Mouse (Mus musculus) cerebellum, adult 18-20 months (tissue): ENCODE results near the gene Speer4a.
"Not testable (repeated sequence)": the region's sequence is repeated elsewhere in the genome, so short reads cannot be mapped to it uniquely, and the experiment has no call there.

Source experiments
- DNase-seq, 2 experiments: peaks; one replicate each; pipeline ENCODE4 v3.0.0; 2021

Gene Speer4a

DNA sequence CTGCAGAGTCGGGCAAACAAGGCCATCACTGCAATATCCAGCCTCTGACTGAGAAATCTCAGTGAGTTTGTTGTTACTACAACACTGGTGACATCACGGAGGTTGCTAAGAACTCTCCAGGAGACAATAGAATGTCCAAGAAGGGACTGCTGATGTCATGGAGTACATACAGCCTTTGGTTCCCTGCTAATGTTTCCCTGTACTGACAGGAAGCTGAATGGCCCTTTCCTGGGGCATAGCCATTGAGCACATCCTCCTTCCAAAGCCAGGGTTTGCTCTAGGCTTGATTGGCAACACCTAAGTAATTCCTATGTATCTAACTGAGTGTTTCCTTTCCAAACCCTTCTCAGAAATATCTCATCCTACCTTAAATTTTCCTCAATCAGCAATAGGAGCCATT is at the start of gene Speer4a:
Gene Speer4a, minus strand, starts transcription at position 101 of the 400 bp plus-strand sequence.
- not testable (repeated sequence) for DNase-seq

DNA sequence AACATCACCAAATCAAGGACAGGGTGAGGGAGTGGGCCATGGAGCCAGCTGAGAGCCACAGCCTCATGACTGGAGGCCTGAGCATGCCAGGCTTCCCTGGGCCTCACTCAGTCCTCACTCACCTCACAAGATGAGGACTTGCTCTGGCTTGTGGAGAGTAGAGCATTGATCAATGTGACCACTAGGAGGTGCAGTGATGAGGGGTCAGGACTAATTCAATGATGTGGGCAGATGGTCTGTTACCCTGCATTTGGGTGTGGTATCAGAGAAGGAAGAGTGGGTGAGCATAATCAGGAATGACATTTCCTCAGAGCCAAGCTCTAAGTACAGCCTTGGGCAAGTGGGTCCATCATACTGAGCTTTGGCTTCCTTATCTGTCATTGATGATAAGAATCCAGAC is 39.7 kb upstream of the Speer4a start:
- DNase-seq: not testable (repeated sequence)

DNA sequence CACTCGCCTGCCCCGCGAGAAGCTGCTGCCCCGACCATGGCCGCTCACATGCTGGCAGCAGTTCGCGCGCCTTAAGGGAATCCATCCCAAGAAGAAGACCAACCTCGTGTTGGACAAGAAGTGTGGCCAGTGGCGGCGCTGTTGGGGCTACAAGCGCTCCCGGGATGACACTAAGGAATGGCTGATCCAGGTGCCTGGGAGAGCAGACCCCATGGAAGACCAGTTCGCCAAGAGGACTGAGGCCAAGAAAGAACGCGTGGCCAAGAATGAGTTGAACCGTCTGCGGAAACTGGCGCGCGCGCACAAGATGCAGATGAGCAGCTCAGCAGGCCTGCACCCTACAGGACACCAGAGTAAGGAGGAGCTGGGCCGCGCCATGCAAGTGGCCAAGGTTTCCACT is 31.4 kb upstream of the Speer4a start:
- DNase-seq: no peak

DNA sequence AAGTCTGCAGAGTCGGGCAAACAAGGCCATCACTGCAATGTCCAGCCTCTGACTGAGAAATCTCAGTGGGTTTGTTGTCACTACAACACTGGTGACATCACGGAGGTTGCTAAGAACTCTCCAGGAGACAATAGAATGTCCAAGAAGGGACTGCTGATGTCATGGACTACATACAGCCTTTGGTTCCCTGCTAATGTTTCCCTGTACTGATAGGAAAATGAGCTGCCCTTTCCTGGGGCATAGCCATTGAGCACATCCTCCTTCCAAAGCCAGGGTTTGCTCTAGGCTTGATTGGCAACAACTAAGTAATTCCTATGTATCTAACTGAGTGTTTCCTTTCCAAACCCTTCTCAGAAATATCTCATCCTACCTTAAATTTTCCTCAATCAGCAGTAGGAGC is 19.1 kb upstream of the Speer4a start, which contains the start of gene Gm7347:
Gene Gm7347, minus strand, starts transcription at position 101 of the 400 bp plus-strand sequence.
- DNase-seq: not testable (repeated sequence)

DNA sequence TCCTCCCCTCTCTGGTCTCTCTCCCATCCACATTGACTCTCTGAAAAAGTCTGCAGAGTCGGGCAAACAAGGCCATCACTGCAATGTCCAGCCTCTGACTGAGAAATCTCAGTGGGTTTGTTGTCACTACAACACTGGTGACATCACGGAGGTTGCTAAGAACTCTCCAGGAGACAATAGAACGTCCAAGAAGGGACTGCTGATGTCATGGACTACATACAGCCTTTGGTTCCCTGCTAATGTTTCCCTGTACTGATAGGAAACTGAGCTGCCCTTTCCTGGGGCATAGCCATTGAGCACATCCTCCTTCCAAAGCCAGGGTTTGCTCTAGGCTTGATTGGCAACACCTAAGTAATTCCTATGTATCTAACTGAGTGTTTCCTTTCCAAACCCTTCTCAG is 16.5 kb downstream of the Speer4a start, which contains the start of gene Gm5862:
Gene Gm5862, minus strand, starts transcription at position 101 of the 400 bp plus-strand sequence.
- DNase-seq: not testable (repeated sequence)

DNA sequence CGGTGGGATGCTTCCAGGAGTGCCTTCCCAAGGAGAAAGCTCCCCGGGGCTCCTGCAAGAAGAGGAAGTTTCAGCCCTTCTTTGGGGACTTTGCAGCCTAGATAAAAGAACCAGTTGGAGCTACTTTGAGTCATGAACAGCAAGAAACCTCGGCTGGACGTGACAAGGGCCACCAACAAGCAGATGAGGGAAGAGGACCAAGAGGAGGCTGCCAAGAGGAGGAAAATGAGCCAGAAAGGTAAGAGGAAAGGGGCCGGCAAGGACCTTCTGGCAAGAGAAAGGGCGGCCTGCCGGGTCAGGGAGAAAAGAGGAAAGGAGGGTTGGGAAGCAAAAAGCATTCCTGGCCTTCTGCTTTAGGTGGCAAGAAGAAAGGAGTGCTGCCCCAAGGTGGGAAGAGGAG is 31.7 kb downstream of the Speer4a start:
- DNase-seq: peak in 1 of 2 experiments; percentile 2

DNA sequence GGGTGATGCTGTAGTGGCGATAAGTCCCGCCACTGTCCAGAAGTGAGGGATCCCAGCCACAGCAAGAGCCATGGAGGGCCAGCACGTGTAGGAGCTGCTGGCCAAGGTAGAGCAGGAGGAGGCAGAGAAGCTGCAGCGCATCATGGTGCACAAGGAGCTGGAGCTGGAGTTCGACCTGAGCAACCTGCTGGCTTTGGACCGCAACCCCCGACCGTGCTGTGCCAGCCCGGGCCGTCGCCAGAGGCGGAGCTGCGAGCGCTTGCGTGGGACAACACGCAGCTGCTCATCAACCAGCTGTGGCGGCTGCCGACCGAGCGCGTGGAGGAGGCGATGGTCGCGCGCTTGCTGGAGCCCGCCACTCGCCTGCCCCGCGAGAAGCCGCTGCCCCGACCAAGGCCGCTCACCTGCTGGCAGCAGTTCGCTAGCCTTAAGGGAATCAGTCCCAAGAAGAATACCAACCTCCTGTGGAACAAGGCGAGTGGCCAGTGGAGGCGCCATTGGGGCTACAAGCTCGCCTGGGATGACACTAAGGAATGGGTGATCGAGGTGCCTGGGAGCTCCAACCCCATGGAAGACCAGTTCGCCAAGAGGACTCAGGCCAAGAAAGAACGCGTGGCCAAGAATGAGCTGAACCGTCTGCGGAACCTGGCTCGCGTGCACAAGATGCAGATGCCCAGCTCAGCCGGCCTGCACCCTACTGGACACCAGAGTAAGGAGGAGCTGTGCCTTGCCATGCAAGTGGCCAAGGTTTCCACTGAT is 32.2 kb downstream of the Speer4a start:
- peak; percentile 28 to 36 for DNase-seq

DNA sequence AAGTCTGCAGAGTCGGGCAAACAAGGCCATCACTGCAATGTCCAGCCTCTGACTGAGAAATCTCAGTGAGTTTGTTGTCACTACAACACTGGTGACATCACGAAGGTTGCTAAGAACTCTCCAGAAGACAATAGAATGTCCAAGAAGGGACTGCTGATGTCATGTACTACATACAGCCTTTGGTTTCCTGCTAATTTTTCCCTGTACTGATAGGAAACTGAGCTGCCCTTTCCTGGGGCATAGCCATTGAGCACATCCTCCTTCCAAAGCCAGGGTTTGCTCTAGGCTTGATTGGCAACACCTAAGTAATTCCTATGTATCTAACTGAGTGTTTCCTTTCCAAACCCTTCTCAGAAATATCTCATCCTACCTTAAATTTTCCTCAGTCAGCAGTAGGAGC is 34.7 kb downstream of the Speer4a start, which contains the start of gene Gm1979:
Gene Gm1979, minus strand, starts transcription at position 101 of the 400 bp plus-strand sequence.
- DNase-seq: not testable (repeated sequence)

DNA sequence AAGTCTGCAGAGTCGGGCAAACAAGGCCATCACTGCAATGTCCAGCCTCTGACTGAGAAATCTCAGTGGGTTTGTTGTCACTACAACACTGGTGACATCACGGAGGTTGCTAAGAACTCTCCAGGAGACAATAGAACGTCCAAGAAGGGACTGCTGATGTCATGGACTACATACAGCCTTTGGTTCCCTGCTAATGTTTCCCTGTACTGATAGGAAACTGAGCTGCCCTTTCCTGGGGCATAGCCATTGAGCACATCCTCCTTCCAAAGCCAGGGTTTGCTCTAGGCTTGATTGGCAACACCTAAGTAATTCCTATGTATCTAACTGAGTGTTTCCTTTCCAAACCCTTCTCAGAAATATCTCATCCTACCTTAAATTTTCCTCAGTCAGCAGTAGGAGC is 50.8 kb downstream of the Speer4a start, which contains the start of gene Gm21698:
Gene Gm21698, minus strand, starts transcription at position 101 of the 400 bp plus-strand sequence.
- DNase-seq: not testable (repeated sequence)
